Mouse (Mus musculus) kidney, adult 2 months (tissue): ENCODE data around the gene Flad1.

Experiments used
- CTCF ChIP-seq: fragments of 200-500 bp; conservative IDR thresholded peaks from 2 replicates; pipeline ENCODE4 v1.5.1; 2011; ENCODE audit warnings: low read depth, mild to moderate bottlenecking, control low read depth, low read length, moderate library complexity, mixed read lengths; ENCODE audit not compliant: insufficient read depth, insufficient read length
- POLR2A ChIP-seq: fragments of 200-500 bp; IDR thresholded peaks from one replicate; pipeline ENCODE4 v1.6.1; 2011; ENCODE audit warnings: low read depth, low read length, control low read depth

GRCm38 (mm10) chr3:89409701-89410100 is 2.0 kb downstream of the Flad1 start:
- no peak for TF ChIP-seq CTCF
- no peak for TF ChIP-seq POLR2A
